Mouse (Mus musculus) heart, postnatal 0 days (tissue): ENCODE measurements around the gene Zdhhc21.

Experiments used
- CTCF ChIP-seq: IDR thresholded peaks from 2 replicates; pipeline ENCODE4 v1.5.1; 2016; ENCODE audit warnings: antibody characterized with exemption, control low read depth, low read depth
- EP300 ChIP-seq: IDR thresholded peaks from 2 replicates; pipeline ENCODE4 v1.6.1; 2016; ENCODE audit warnings: antibody characterized with exemption, low read depth

DNA sequence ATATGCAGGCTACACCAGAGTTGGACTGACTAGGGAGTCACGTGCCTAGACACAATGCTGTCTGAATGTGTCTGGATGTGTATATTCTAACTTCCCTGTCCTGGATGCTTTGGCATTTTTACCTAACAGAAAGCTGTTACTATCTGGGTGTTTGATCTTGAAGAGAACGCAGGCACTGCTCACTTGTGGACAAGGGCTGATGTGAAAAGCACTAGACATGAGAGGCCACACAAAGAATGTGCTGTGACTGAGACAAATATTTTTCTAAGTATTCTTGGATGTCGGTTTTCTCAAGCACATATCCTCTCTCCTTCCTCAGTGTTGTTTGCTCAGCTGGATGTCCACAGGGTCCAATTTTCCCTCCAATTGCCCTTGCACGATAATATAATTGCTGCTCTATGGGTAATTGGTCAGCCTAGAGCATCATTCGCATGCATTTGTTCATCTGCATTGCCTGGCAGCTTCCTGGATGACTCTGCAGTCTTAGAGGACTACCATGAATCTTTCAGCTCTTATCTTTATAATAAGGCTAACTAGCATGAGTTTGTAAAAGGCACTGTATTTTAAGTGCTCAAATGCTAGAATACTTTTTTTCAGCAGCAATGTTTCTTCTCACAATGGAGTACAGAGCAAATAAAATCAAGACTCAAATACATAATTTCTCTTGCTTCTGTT is 66.7 kb downstream of the Zdhhc21 start:
- no peak for TF ChIP-seq CTCF
- TF ChIP-seq EP300, result no peak
